ENCODE assay signal across 8 mouse cellular contexts in genomic region chr16:50432062-50432878, GRCm38 (mm10). TPM values are rescaled to one million over a fixed set of nuclear protein-coding genes. Genes with fewer than 3 reads are reported as not detected.
DNase-seq lines count a peak whose midpoint lies in the region; ATAC-seq lines count a peak whose summit lies in the region.

Gene Bbx (minus strand): TSS chr16:50432390.

- peak; percentile 97 for ATAC-seq in forebrain, embryonic 14.5 days
- ATAC-seq in neural tube, embryonic 15.5 days (ENCODE audit: low FRiP score): peak; percentile 98

- peak within 1 kb of the TSS; percentile 91 for H3K9ac ChIP-seq in forebrain, embryonic 14.5 days (ENCODE audit: low read length)
- peak within 1 kb of the TSS; percentile 73 for H3K9ac ChIP-seq in neural tube, embryonic 15.5 days (replicated peaks)

- no peaks in the 10 kb centered on the region for H3K4me1 ChIP-seq in forebrain, embryonic 14.5 days (ENCODE audit: control insufficient read depth, insufficient read depth, low read length)
- peaks cover 14% of the 10 kb centered on the region for H3K4me1 ChIP-seq in neural tube, embryonic 15.5 days

- H3K27me3 ChIP-seq in forebrain, embryonic 14.5 days (replicated peaks; ENCODE audit: control insufficient read depth, insufficient read depth, low read length): no peaks in the 10 kb centered on the region
- no peaks in the 10 kb centered on the region for H3K27me3 ChIP-seq in neural tube, embryonic 15.5 days (replicated peaks)

- peak within 1 kb of the TSS; percentile 96 for H3K4me2 ChIP-seq in forebrain, embryonic 14.5 days (ENCODE audit: low read length)
- peak within 1 kb of the TSS; percentile 85 for H3K4me2 ChIP-seq in neural tube, embryonic 15.5 days

- intact Hi-C loops in heart, postnatal 14 days (cut with DNase I): loop anchor here (2.0 to 5.0 kb wide), 2 partner anchors 50 to 305 kb away; no protein-coding TSS in a partner anchor

- under 1% methylated on average over 53 of the region's 55 CpGs for WGBS in forebrain, embryonic 14.5 days
- under 1% methylated on average over 53 of the region's 55 CpGs for WGBS in neural tube, embryonic 15.5 days

- H3K9me3 ChIP-seq in forebrain, embryonic 14.5 days (replicated peaks; ENCODE audit: control insufficient read depth, low read length): no peaks in the 10 kb centered on the region
- no peaks in the 10 kb centered on the region for H3K9me3 ChIP-seq in neural tube, embryonic 15.5 days (replicated peaks)

- peak within 1 kb of the TSS; percentile 97 for H3K27ac ChIP-seq in forebrain, embryonic 14.5 days (ENCODE audit: low read depth, low read length)
- H3K27ac ChIP-seq in neural tube, embryonic 15.5 days (replicated peaks): peak within 1 kb of the TSS; percentile 95

- no peaks in the 10 kb centered on the region for H3K36me3 ChIP-seq in forebrain, embryonic 14.5 days (ENCODE audit: control insufficient read depth, insufficient read depth, low read length)
- no peaks in the 10 kb centered on the region for H3K36me3 ChIP-seq in neural tube, embryonic 15.5 days

- peak; percentile 95 for DNase-seq in ES-CJ7 (ENCODE audit: low read depth, low spot score)
- DNase-seq in cerebellum, adult 11 months: peak; percentile 98
- DNase-seq in forebrain, embryonic 14.5 days (ENCODE audit: low spot score): peak; percentile 95
- DNase-seq in heart, postnatal 14 days: peak; percentile 95 to 96
- DNase-seq in layer of hippocampus, adult 11-12 months (ENCODE audit: low spot score): peak; percentile 99
- peak; percentile 96 to 98 for DNase-seq in lung, adult 18-20 months
- DNase-seq in testis, postnatal 14 days (ENCODE audit: low spot score): peak; percentile 92

- H3K4me3 ChIP-seq in forebrain, embryonic 14.5 days (ENCODE audit: low read depth, low read length): peak within 1 kb of the TSS; percentile 93
- peak within 1 kb of the TSS; percentile 89 for H3K4me3 ChIP-seq in neural tube, embryonic 15.5 days (replicated peaks)

RNA-seq across cellular contexts. Expression of gene Bbx, which starts in this region (rescaled TPM):
- 11.9 and 15.9 TPM in 2 replicates for polyA plus RNA-seq in forebrain, embryonic 14.5 days (2014; fragmentation: Nextera tagmentation; extraction: Ambion mirVana)
- 10 to 100 TPM; 15.4 to 18.0 TPM for total RNA-seq in heart, postnatal 14 days (2021)
- 15.4 and 22.3 TPM in 2 replicates for polyA plus RNA-seq in neural tube, embryonic 15.5 days (2015; fragmentation: Nextera tagmentation; extraction: Ambion mirVana)

Comparison
In these comparisons a context has a peak if more than half of its experiments do, and no peak if none do; other contexts are left out.
1. Peak in every context shown above with its lines: DNase-seq, ATAC-seq, H3K4me3 ChIP-seq and H3K27ac ChIP-seq.